Mouse (Mus musculus) midbrain, embryonic 14.5 days (tissue): ENCODE results near the gene Nol10. TPM values are rescaled to one million over a fixed set of nuclear protein-coding genes. Genes with fewer than 3 reads are reported as not detected.
"Not testable (repeated sequence)": the region's sequence is repeated elsewhere in the genome, so short reads cannot be mapped to it uniquely, and the experiment has no call there.

ENCODE experiments used
- ATAC-seq: fragments of 200-750 bp; cut with Nextera tagmentation; 2 replicates; pipeline ENCODE4 v1.8.0; 2017; ENCODE audit warnings: moderate number of reproducible peaks, moderate library complexity; ENCODE audit not compliant: low FRiP score, low TSS enrichment
- DNase-seq: peaks from one replicate; pipeline ENCODE4 v3.0.0-alpha.2; 2015
- H3K27ac ChIP-seq: fragments of 300-500 bp; sonication (generic); replicated peaks from 2 replicates; pipeline ENCODE4 v1.5.1; 2014; ENCODE audit warnings: mild to moderate bottlenecking, low read depth, low read length, moderate library complexity
- H3K27me3 ChIP-seq: fragments of 300-500 bp; sonication (generic); 2 replicates; pipeline ENCODE4 v1.6.1; 2014; ENCODE audit warnings: low read length, control low read depth, mixed read lengths; ENCODE audit not compliant: control insufficient read depth, insufficient read depth
- H3K36me3 ChIP-seq: fragments of 300-500 bp; sonication (generic); 2 replicates; pipeline ENCODE4 v1.6.1; 2014; ENCODE audit warnings: low read length, control low read depth; ENCODE audit not compliant: control insufficient read depth, insufficient read depth
- H3K4me1 ChIP-seq: fragments of 300-500 bp; sonication (generic); 2 replicates; pipeline ENCODE4 v1.6.1; 2014; ENCODE audit warnings: mild to moderate bottlenecking, antibody characterized with exemption, low read length, control low read depth; ENCODE audit not compliant: control insufficient read depth, insufficient read depth
- H3K4me2 ChIP-seq: fragments of 300-500 bp; sonication (generic); 2 replicates; pipeline ENCODE4 v1.6.1; 2014; ENCODE audit warnings: mild to moderate bottlenecking, low read length, moderate library complexity
- H3K4me3 ChIP-seq: fragments of 300-500 bp; sonication (generic); replicated peaks from 2 replicates; pipeline ENCODE4 v1.5.1; 2014; ENCODE audit warnings: low read depth, low read length
- H3K9ac ChIP-seq: fragments of 300-500 bp; sonication (generic); replicated peaks from 2 replicates; pipeline ENCODE4 v1.6.1; 2014; ENCODE audit warnings: mild to moderate bottlenecking, low read length, moderate library complexity
- H3K9me3 ChIP-seq: fragments of 300-500 bp; sonication (generic); 2 replicates; pipeline ENCODE4 v1.6.1; 2016; ENCODE audit warnings: low read length, control low read depth, mixed read lengths; ENCODE audit not compliant: control insufficient read depth
- WGBS: fragments of 180-500 bp; shearing (Covaris S2); extraction: QIAGEN DNeasy Blood & Tissue Kit; methylation state at CpG from one replicate; pipeline ENCODE4 v1.1.7; 2014; 5-methylcytosine and 5-hydroxymethylcytosine counted together
- polyA plus RNA-seq: library from polyadenylated mRNA; unstranded; fragments of >200 nt; fragmentation: Nextera tagmentation; extraction: Ambion mirVana; gene quantifications from 2 replicates; pipeline ENCODE4 v1.2.1, GENCODE M21; 2014

Gene Nol10
- polyA plus RNA-seq, 1 experiment from 2014 or later, result 21.7 TPM

- no peak overlapping the region for H3K4me3 ChIP-seq
- no peak for ATAC-seq
- no peak overlapping the region for H3K27ac ChIP-seq
- 82% methylated on average over 3 of the region's 3 CpGs for WGBS
- H3K9me3 ChIP-seq, result no peaks in the 10 kb centered on the region
- H3K4me1 ChIP-seq, result no peaks in the 10 kb centered on the region
- H3K36me3 ChIP-seq, result no peaks in the 10 kb centered on the region
- no peak for DNase-seq
- no peak overlapping the region for H3K4me2 ChIP-seq
- H3K9ac ChIP-seq, result no peak overlapping the region
- H3K27me3 ChIP-seq, result no peaks in the 10 kb centered on the region
These were observed 120.1 kb downstream of the Nol10 start for GRCm38 (mm10) chr12:17468359-17468758.

GRCm38 (mm10) chr12:17469869-17470268 lies 121.6 kb downstream of the Nol10 start:
- ATAC-seq (no peak), DNase-seq (no peak)
- no peak overlapping the region for H3K27ac ChIP-seq
- H3K4me3 ChIP-seq, result no peak overlapping the region
- H3K36me3 ChIP-seq, result no peaks in the 10 kb centered on the region
- H3K4me2 ChIP-seq, result no peak overlapping the region
- no peaks in the 10 kb centered on the region for H3K9me3 ChIP-seq
- 87% methylated on average over 7 of the region's 7 CpGs for WGBS
- H3K4me1 ChIP-seq, result no peaks in the 10 kb centered on the region
- no peak overlapping the region for H3K9ac ChIP-seq
- H3K27me3 ChIP-seq, result no peaks in the 10 kb centered on the region

GRCm38 (mm10) chr12:17470528-17470927 lies 122.3 kb downstream of the Nol10 start:
- not testable (repeated sequence) for H3K4me2 ChIP-seq, H3K27ac ChIP-seq, DNase-seq, H3K27me3 ChIP-seq, H3K9ac ChIP-seq, H3K9me3 ChIP-seq, ATAC-seq, H3K36me3 ChIP-seq, H3K4me3 ChIP-seq, H3K4me1 ChIP-seq

- no peak overlapping the region for H3K27ac ChIP-seq
- no peaks in the 10 kb centered on the region for H3K4me1 ChIP-seq
- ATAC-seq (no peak), DNase-seq (no peak)
- no peak overlapping the region for H3K4me3 ChIP-seq
- H3K9me3 ChIP-seq, result no peaks in the 10 kb centered on the region
- 100% methylated on average over 1 of the region's 1 CpGs for WGBS
- H3K4me2 ChIP-seq, result no peak overlapping the region
- H3K27me3 ChIP-seq, result no peaks in the 10 kb centered on the region
- no peaks in the 10 kb centered on the region for H3K36me3 ChIP-seq
- no peak overlapping the region for H3K9ac ChIP-seq
These were observed 123.1 kb downstream of the Nol10 start for GRCm38 (mm10) chr12:17471405-17471804.

GRCm38 (mm10) chr12:17473128-17473527 lies 124.9 kb downstream of the Nol10 start:
- WGBS, result 90% methylated on average over 3 of the region's 3 CpGs
- no peak overlapping the region for H3K4me2 ChIP-seq
- no peaks in the 10 kb centered on the region for H3K9me3 ChIP-seq
- ATAC-seq (no peak), DNase-seq (no peak)
- no peaks in the 10 kb centered on the region for H3K36me3 ChIP-seq
- no peak overlapping the region for H3K27ac ChIP-seq
- no peak overlapping the region for H3K4me3 ChIP-seq
- H3K9ac ChIP-seq, result no peak overlapping the region
- no peaks in the 10 kb centered on the region for H3K27me3 ChIP-seq
- no peaks in the 10 kb centered on the region for H3K4me1 ChIP-seq

GRCm38 (mm10) chr12:17473862-17474261 lies 125.6 kb downstream of the Nol10 start:
- Histone ChIP-seq H3K27me3 (no peaks in the 10 kb centered on the region), H3K36me3 (no peaks in the 10 kb centered on the region), H3K9ac (no peak overlapping the region), H3K9me3 (no peaks in the 10 kb centered on the region), H3K27ac (no peak overlapping the region), H3K4me1 (no peaks in the 10 kb centered on the region), H3K4me2 (no peak overlapping the region), H3K4me3 (no peak overlapping the region)
- DNase-seq (no peak), ATAC-seq (no peak)
- WGBS, result 91% methylated on average over 3 of the region's 3 CpGs

GRCm38 (mm10) chr12:17474681-17475080 lies 126.4 kb downstream of the Nol10 start:
- no peak overlapping the region for H3K27ac ChIP-seq
- H3K9me3 ChIP-seq, result no peaks in the 10 kb centered on the region
- no peak overlapping the region for H3K4me2 ChIP-seq
- H3K4me1 ChIP-seq, result no peaks in the 10 kb centered on the region
- ATAC-seq (no peak), DNase-seq (no peak)
- 71% methylated on average over 4 of the region's 4 CpGs for WGBS
- H3K27me3 ChIP-seq, result no peaks in the 10 kb centered on the region
- H3K9ac ChIP-seq, result no peak overlapping the region
- no peaks in the 10 kb centered on the region for H3K36me3 ChIP-seq
- H3K4me3 ChIP-seq, result no peak overlapping the region

GRCm38 (mm10) chr12:17475146-17475545 lies 126.9 kb downstream of the Nol10 start:
- 85% methylated on average over 4 of the region's 4 CpGs for WGBS

GRCm38 (mm10) chr12:17478196-17478595 lies 129.9 kb downstream of the Nol10 start:
- H3K9ac ChIP-seq, result no peak overlapping the region
- ATAC-seq, result no peak
- no peak overlapping the region for H3K4me2 ChIP-seq
- 87% methylated on average over 12 of the region's 12 CpGs for WGBS
- H3K36me3 ChIP-seq, result no peaks in the 10 kb centered on the region
- H3K9me3 ChIP-seq, result no peaks in the 10 kb centered on the region
- H3K4me1 ChIP-seq, result no peaks in the 10 kb centered on the region
- no peaks in the 10 kb centered on the region for H3K27me3 ChIP-seq
- no peak overlapping the region for H3K27ac ChIP-seq
- no peak overlapping the region for H3K4me3 ChIP-seq
- no peak for DNase-seq

More at GRCm38 (mm10) chr12:17475146-17475545, 126.9 kb downstream of the Nol10 start:
- no peaks in the 10 kb centered on the region for H3K9me3 ChIP-seq
- H3K9ac ChIP-seq, result no peak overlapping the region
- no peaks in the 10 kb centered on the region for H3K4me1 ChIP-seq
- H3K27ac ChIP-seq, result no peak overlapping the region
- no peak overlapping the region for H3K4me2 ChIP-seq
- H3K27me3 ChIP-seq, result no peaks in the 10 kb centered on the region
- H3K36me3 ChIP-seq, result no peaks in the 10 kb centered on the region
- H3K4me3 ChIP-seq, result no peak overlapping the region
- no peak for ATAC-seq
- no peak for DNase-seq
